Mouse (Mus musculus) gastrocnemius, adult 18-20 months (tissue): ENCODE data around the gene Gm20388. TPM values are rescaled to one million over a fixed set of nuclear protein-coding genes. Genes with fewer than 3 reads are reported as not detected.

Experiments used
- DNase-seq: peaks from one replicate; pipeline ENCODE4 v3.0.0; 2021; ENCODE audit warnings: low spot score
- total RNA-seq, 2 experiments: library from RNA; stranded (reverse); gene quantifications; 2 replicates each; pipeline ENCODE4 v1.2.3; 2021

The Gm20388 gene
- total RNA-seq, 2 experiments from 2014 or later, result 10.5 to 12.3 TPM

DNA sequence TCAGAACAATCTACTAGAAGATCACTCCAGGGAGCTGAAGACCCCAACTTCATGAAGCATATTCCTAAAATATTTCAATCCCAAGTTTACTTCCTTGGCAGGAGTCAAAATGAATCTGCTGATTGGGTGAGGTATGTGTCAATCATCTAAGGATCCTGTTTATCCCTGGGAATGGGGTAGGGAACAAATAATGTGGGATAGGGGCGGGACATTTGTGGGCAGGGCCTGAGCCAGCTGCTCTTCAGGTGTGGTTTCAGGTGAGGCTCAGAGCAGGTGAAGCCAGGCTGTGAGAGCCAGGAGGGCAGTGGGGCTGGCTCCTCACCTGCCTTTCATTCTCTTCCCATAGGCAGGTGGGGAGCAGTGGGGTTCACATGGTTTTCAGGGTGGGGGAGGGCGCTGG is 2816.1 kb downstream of the Gm20388 start:
- no peak for DNase-seq

DNA sequence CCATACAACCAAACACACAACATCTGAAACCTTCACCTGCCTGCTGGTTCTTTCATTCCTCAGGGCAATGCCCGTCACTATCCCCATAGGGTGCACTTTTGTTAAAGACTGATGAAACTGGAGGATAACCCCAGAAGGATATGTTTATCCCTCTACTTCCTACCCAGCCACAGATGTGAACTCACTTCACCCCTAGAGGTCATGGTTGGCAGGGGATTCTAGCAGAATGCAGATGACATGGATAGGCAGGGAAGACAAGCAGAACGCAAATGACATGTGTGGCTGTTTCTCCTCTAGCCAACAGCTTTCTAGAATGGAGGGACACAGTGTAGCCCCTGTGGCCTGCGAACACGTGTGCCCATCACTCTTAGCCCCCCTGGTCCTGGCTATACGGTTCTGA is 2816.8 kb downstream of the Gm20388 start:
- no peak for DNase-seq

DNA sequence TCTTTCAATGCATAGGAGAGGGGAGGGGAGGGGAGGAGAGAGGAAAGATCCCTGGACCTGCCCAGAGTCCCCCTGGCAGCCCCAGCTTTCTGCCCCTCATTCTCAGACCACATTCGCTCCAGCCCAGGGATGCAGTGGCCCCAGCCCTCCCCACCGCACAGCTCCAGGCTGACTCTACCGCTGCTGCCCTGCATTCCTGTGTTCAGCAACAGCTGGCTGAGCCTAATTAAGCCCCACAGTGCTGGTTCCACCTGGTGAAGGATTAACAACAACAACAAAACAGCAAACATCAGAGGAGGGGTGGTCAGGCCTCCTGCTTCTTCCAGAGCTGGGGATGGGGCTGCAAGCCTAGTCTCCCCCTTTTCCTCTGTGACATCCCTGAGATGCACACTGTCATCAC is 2818.0 kb downstream of the Gm20388 start:
- no peak for DNase-seq

DNA sequence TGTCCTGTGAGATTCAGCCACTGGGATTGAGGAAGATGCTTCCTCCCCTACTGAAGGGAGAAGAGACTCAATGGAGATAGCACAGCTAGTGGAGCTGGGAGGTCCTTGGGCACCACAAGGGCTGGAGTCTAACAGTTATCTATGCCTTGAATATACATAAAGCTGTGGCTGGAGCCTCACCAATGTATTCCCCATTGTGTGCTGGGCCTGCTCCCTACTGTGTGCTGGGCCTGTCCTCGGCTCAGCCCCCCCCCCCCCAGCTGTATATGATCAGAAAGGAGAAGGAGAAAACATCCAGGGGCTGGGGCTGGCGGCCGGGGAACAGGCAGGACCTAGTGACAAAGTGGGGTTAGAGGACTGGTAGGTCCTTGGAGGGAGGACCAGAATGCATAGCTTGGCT is 2824.5 kb downstream of the Gm20388 start:
- no peak for DNase-seq

DNA sequence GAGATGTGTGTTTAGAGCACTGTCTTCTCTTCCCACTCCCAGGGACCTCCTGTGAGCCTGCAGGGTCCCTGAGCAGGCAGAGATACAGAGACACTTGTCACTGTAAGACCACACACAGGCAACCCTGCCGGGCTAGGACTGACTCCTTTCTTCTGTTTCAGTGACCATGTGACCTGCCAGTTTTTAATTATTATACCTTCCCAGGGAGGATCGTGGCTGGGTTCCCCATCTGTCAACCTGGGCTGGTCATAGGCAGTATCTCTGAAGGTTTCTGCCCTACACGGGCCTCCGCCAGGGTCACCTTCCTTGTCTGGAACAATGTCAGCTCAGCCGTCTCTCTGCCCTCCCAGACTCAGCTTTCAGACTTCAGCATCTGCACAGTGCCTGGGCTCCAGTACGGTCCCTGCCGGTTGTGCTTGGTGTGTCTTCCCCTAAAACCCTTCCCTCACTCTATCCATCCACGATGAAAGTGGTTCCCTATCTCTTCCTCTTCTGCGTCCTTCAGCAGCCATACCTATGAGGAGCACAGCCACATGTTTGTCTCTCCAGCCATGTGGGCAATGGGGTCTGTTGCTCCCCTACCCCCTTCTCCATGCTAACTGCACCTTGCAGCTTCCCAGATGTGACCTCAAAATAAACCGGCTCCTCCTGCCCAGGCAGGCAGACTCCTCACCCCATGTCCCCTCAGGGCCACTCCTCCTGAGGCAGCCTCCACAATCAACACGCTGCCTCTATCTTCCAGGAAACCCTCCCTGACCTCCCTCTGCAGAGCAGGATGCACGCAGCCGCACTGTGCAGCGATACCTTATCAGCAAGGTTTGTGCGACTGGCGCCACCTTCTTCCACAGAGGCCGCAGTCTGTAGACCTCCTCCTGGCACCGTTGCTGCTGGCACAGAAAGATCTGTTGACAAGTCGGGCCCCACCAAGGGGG is 2825.2 kb downstream of the Gm20388 start:
- no peak for DNase-seq

DNA sequence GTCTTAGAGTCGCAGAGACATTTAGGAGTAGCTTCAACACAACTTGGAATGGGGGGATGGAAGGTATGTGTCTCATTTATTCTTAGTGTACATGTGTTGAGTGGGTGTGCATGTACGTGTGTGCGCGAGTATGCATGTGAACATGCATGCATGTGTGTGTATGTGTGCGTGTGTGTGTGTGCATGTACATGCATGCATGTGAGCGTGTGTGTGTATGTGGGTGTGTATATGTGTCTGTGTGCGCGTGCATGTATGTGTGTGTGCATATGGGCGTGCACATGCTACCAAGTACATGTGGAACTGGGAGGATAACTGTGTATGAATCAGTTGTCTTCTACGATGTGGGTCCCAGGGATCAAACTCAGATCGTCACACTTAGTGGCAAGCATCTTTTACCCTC is 2826.0 kb downstream of the Gm20388 start:
- no peak for DNase-seq

DNA sequence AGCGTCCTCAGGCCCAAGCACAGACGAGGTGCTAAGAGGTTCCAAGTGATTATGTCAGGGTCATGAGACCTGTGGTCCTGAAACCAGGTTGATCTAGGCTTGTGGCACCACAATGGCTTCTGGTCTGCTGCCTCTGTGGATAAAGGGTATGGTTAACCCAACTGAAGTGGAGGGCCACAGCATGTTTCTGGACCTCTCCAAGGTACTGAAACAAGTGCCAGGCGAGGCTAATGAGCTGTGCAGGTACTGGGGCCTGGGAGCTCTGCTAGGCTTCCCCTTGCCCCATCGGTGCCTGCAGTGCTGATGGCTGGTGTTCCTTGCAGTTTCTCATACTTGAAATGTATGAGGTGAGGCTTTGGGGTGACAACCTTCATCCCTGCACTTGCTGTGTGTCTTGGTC is 2826.4 kb downstream of the Gm20388 start:
- no peak for DNase-seq

DNA sequence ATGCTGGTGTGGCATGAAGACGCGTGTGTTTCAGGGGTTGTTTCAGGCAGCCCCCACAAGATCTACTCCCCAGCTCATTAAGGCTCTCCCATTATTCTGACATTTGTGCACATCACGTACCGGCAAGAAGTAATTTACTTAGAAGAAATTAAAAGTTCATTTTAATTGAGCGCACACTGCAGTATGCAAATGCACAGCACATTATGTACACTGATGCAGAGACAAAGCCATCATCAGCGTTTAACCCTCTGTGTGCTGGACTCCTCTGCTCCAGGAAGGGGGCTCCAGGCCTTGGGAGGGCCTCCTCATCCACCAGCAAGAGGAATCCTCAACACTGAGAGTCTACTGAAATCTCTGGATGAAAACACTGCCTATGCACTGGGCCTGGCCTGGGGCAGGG is 2827.2 kb downstream of the Gm20388 start:
- no peak for DNase-seq

DNA sequence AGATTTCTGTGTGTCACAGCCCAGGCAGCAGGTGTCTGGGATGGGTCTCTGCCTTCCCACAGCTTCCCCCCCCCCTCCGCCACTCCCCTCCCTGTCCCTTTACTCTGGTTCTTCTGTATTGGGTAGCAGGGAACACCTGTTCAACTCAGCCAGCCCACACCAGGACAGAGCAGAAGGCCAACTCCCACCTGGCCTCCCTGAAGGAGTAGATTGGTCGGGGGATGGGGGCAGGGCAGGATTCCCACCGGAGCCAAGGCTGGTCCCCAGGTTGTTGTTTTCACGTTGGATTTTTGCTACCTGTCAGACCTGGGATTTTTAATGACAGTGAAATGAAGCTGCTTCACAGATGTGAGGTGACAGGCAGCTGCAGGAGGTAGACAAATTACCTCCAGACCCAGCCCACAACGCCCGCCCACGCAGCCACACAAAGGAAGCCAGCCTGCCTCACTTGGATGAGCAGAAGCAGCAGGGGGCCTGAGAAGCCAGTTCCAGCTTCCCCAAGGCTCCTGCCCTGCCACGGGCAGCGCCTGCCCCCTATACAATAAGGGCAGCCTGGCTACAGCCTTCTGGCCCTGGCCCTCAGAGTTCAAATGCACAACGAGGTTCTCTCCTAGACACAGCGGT is 2828.6 kb downstream of the Gm20388 start:
- no peak for DNase-seq

DNA sequence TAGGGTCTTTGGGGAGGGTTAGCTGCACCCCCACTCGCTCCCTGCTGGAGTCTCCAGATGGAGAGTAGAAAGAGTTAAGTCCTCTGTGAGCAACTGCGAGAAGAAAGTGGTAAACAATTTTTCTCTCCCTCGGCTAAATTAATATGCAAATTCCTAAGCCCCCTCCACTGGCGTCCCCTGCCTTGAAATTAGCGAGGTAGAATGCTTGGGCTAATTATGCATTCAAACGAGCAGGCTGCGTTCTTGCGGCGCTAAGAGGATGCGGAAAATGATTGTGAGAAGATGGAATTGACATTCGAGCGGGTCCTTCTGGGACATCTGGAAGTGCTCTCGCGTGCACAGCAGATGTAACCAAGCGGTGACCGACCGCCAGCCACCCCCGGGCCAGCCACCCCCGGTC is 2831.8 kb downstream of the Gm20388 start:
- DNase-seq, result no peak

DNA sequence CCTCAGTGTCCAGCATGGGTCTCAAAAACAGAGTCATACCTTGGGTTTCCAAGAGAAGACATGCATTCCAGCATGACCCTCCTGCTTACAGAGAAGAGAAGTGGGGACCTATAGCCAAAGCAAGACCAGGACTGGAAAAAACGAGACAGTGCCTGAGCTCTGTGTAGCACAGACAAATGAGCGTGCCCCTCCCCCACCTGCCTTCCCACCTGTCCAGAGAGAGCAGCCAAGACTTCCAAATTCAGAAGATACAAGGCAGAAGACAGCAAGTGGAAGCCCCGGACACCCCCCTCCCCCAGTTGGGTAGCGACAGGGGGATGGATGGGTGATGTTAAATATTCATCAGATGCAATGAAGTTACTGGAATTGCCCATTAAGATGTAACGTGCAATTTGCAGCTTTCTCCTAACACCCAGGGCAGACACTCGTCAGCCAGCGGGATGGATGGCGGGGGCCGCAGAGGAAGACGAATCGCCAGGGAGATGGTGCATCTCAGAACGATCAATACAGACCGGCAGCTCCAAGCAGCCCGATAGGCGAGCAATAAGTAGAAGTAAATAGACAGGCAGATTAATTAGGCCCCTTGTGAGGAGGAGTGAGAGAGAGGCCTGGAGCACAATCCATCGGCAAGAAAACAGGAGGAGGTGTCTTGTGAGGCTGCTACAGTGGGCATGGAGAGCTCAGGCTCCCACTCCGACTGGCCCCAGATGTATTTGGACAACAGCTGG is 2834.5 kb downstream of the Gm20388 start:
- no peak for DNase-seq

DNA sequence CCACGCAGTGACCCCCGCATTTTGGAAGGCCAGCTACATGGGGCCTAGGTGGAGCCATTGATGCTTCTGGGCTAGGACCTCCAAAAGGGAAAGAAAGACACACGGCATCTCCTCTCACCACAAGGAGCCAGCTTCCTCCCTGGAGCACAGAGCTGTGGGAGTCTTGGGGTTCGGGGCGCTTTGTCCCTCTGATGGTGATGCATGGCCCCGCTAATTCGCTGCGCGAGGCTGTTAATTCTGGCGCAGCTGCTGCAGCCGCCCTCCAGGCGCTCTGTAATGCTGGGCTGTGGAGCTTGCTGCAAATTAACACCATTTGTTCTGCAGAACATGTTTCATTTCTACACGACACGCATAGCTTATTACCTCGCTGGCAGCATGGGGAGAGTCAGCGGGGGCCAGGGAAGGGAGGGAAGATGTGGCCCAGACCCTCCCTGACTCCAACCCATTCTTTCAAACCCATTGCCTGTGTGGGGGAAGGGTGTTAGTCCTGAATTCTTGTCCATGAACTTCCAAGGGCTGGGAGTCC is 2835.2 kb downstream of the Gm20388 start:
- DNase-seq, result no peak

DNA sequence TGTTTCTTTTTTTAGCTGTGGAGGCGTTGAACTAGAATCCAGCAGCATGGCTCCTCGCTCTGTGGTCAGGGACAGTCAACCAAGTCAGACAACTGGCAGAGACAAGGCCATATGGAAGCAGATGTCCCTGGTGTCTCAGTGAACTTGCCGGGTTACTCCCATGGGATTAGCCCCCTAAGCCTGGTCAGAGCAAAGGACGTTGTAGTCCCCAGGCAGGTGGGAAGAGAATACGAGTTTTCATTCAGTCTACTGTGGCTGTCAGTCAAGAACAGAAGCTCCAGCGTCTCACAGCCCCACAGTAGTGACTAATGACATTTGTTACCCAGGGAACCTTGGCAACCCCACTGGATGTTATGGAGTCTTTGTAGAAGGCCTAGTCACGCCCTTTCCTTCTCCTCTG is 2835.8 kb downstream of the Gm20388 start:
- no peak for DNase-seq

DNA sequence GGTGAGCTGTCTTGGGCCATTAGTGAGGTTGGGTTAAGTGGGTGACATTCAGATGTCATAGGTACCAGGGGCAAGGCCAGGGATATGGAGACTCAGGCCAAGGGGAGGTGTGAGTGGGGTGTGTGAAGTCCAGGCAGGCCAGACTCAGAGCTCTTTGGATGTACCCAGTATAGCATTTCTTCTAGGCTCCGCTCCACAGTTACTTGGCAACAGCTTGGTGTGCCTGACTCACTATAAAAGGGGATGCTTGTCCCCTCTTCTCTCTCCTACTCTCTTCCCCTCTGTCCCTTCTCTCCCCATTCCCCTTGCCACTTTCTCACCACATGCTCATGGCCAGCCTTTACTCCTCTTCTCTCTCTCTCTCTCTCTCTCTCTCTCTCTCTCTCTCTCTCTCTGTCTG is 2837.2 kb downstream of the Gm20388 start:
- no peak for DNase-seq

DNA sequence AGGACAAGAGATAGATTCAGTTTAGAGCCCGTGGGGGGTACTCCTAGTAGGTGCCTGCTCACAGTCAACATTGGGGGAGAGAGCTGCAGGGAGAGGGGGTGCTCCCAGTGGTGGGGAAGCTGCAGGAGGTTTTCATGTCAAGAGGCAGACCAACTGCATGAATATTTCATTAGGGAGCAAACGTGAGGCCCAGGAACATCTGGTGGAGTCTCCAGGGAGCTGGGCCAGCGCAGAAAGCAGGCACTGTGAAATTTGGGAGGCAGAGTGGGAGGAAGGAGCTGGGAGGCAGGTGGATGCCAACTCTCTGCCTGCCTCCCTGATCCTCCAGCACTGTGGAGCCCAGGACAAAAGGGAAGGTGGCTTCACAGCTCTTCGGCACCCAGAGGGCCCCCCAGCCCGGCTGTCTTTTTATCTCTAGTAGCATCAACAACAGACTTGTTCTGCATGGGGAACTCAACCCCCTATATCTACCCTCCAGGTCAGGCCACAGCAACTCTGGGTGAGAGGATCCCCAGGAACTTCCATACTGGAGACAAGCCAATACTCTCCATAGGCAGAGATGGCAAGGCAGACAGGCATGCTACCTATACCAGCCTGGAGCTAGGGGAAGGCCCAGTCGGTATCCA is 2838.8 kb downstream of the Gm20388 start:
- no peak for DNase-seq

DNA sequence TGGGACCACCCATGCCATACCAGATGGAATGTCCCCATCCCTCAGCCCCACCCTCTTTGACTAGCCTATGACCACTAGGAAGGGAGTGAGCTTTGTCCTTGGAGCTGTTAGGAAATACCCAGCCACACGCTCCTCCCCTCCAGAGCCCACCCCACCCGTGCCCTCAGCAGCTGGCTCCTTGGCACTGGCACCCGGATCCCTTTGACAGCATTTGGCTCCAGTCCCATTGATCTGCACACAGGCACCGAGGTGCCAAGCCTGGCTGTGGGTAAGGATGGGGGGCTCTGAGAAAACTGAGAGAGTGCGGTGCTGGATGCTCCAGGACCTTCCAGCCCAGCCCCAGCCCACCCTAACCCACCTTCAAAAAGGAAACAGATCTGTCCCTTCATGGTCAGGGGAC is 2840.7 kb downstream of the Gm20388 start:
- no peak for DNase-seq

DNA sequence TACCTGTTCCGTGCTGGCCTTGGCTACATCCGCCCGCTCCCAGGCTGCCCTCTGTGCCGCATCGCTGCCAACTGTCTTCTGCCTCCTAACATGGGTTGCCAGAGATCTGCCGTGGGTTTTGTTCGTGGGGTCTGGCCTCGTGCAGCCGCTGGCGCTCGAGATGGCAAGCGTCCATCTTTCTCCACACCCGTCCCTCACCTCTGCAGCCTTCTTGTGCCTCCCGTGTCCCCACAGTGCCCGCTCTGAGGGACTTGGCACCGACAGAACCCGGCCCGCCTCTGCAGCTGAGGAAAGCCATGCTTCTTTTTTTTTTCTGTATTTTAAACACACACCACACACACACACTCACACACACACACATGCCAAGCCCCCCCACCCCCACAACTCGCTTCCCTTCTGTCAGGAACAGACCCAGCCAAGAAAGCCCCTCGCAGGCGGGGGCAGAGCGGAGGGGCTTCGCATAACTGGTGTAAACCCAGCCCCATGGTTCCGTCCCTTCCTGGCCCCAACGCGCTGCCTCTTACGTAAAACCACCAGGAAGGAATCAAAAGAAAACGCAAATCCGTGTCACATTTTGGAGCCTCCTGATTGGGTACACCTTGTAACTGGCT is 2841.6 kb downstream of the Gm20388 start:
- no peak for DNase-seq

DNA sequence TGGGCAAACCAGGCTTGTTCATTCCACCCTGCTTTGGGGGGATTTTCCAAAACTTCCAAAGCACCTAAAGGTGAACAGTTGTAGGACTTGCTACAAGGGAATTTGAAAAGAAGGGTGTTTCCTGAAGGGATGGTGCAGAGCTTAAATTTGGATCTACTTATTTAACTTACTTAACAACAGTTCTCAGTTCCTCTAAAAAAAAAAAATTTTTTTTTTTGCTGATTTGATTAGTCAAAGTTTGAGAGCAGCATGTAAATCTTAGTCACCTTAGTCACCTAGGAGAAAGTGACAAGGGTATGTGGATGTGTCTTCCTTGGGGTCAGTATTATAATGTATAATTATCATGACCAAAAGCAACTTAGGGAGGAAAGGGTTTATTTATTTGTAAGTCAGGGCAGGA is 2848.0 kb downstream of the Gm20388 start:
- DNase-seq, result no peak

DNA sequence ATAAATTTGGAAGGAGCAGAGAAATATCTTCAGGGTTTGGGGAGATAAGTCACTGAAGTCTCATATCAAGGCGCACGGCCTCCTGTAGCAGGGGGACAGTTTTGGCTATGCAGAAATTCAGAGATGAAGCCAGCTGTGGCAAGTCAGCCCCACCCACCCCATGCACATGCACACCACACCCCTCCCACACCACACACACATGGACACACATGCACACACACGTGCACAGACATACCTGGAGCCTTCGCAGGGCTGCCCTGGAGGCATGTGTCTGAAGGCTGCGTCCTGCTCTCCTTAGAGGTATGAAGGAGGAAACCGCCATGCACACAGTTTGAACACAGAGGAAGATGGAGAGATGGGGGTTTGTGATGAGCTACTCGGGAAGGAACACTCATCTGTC is 2849.5 kb downstream of the Gm20388 start:
- no peak for DNase-seq

DNA sequence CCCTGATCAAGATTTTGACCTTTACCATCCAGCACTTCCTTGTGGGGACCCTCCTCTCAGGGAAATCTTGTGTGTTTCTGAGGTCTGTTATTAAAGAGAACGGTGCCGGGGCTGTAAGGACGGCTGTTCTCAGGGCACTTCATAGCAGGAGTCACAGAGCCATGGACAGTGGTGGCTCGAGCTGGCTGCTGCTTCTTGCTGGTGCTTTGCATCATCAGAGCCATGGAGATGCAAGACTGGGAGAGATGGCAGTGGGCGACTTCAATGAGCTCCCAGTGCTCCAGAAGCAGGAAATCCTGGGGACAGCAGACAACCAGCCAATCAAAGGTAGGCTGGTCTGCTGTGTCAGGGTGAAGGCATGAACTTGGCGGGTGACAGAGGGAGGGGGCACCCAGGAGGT is 2850.5 kb downstream of the Gm20388 start:
- DNase-seq, result no peak

DNA sequence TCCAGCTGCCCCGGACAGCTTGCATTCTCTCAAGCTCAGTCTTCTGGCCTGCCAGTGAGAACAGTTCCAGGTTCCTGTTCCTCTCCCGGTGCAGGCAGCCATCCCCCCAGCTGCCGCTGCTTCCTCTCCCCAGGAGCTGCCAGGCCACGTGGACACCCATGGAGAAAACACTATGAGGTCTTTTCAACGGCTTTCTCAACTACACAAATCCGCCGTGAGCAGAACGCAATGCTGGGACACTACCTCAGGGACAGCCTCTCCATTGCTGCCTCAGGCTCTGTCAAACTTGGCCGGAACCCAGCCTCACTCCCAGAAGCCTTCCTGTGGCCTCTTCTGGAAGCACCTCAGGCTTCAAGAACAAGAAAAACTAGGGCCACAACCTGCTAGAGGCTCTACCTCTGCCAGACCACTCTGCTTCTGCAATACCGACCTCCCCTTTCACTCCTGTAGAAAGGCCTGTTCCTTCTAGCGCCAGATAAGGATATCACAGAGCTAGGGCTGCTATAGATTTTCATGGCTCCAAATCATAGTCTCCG is 2852.2 kb downstream of the Gm20388 start:
- DNase-seq, result no peak
